Mouse (Mus musculus): Measurements from ENCODE around the gene Gm3542.
"Not testable (repeated sequence)": the region's sequence is repeated elsewhere in the genome, so short reads cannot be mapped to it uniquely, and the experiment has no call there.

Gm3542 gene

GRCm38 (mm10) chr14:5334828-5335227 lies at the start of gene Gm3542:
Gm3542 (minus strand) TSS chr14:5334928.
- not testable (repeated sequence) for DNase-seq (ENCODE audit: low spot score in 2 of 2)

All from left cerebral cortex, adult 9 months (tissue).